Mouse (Mus musculus) testis, postnatal 14 days (tissue): ENCODE data around the gene Cfhr2.
"Not testable (repeated sequence)": the region's sequence is repeated elsewhere in the genome, so short reads cannot be mapped to it uniquely, and the experiment has no call there.

Experiments
- DNase-seq: peaks from one replicate; pipeline ENCODE4 v3.0.0; 2021; ENCODE audit warnings: low spot score

Cfhr2 gene

DNA sequence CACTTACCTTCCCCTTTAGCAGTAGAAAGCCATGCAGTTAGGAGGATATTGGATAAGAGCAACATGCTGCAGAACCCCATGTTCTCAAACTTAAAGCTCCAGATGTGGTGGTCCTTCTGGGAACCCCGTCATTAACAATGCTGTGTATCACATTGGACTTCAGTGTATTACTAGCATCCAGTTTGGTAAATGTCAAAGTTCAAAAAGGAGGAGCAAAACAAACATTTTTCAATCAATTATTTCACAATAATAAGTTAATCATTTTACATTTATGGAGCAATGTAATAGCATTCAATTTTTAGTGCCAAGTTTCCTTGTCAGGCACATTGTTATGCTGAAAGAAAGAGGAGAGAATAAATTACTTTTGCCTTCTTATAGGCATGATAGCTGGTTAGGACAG lies at the start of gene Cfhr2:
Gene Cfhr2, minus strand, starts transcription at position 155 of the 400 bp plus-strand sequence.
- DNase-seq: no peak

GRCm38 (mm10) chr1:139863751-139864150 lies 5.2 kb upstream of the Cfhr2 start:
- DNase-seq: no peak

GRCm38 (mm10) chr1:139860176-139860575 lies 1.7 kb upstream of the Cfhr2 start:
- DNase-seq: no peak

- DNase-seq: no peak
Observed at GRCm38 (mm10) chr1:139839699-139840098, 18.8 kb downstream of the Cfhr2 start.

DNA sequence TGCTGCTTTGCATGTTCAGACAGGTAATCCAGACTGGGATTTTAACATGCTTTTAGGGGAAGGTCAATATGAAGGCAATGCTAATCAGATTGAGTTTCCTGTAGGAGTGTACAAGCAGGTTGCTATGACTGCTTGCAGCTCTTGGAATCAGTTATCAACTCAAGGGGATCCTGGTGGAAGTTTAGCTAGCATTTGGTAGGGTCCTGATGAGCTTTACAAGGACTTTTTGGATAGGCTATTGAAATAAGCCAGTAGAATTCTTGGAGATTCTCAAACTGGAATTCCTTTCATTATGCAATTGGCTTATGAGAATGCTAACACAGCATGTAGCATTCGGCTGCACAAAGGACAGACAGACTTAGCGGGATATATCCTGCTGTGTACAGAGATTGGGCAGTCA lies 19.2 kb downstream of the Cfhr2 start:
- DNase-seq: no peak

- no peak for DNase-seq
Observed at GRCm38 (mm10) chr1:139808594-139808993, 49.9 kb downstream of the Cfhr2 start.

- DNase-seq: no peak
Observed at GRCm38 (mm10) chr1:139781143-139781542, 77.4 kb downstream of the Cfhr2 start, which contains the start of gene Gm4788. Gm4788 (minus strand) TSS chr1:139781243.

- not testable (repeated sequence) for DNase-seq
Observed at GRCm38 (mm10) chr1:139769913-139770312, 88.6 kb downstream of the Cfhr2 start.
